15 mouse cellular contexts compared by ENCODE assay signal in genomic region chr16:4847041-4847440, GRCm38 (mm10). TPM values are rescaled to one million over a fixed set of nuclear protein-coding genes. Genes with fewer than 3 reads are reported as not detected.
"Had no signal": no experiment of that assay in that cellular context is flagged by ENCODE, and none has a peak within 500 bp of the region (broad histone marks: within the 10 kb centered on the region; RNA-seq: fewer than 3 reads in every experiment).

No protein-coding gene starts in this region.

- H3K4me1 ChIP-seq: liver, embryonic 13.5 days; midbrain, embryonic 10.5 days; neural tube, embryonic 13.5 days had no signal

- H3K27ac ChIP-seq: left cerebral cortex, adult 2 months; limb, embryonic 15.5 days; liver, embryonic 13.5 days; midbrain, embryonic 10.5 days; neural tube, embryonic 13.5 days had no signal

- H3K4me3 ChIP-seq: left cerebral cortex, adult 2 months; limb, embryonic 15.5 days; liver, embryonic 13.5 days; midbrain, embryonic 10.5 days; neural tube, embryonic 13.5 days had no signal

- ATAC-seq: intestine, postnatal 0 days had no signal

- DNase-seq: kidney, adult 8-10 months; kidney, postnatal 25 days; liver, embryonic 13.5 days; lung, adult 18-20 months; midbrain, embryonic 14.5 days; thymus, adult 2 months; thymus, postnatal 36 days had no signal

RNA-seq across cellular contexts. Expression of gene 4930562C15Rik, which starts 11.8 kb away (rescaled TPM):
- total RNA-seq: layer of hippocampus, postnatal 25 days; left cerebral cortex, adult 2 months; left cerebral cortex, postnatal 14 days; megakaryocyte, adult 5-6 weeks had no signal
- polyA plus RNA-seq: intestine, postnatal 0 days; liver, embryonic 13.5 days had no signal
